Mouse (Mus musculus) CH12.LX (cell line): ENCODE measurements around the gene Defb18.

Experiments used
- CTCF ChIP-seq, 2 experiments: IDR thresholded peaks in 1 of 2; conservative IDR thresholded peaks in 1 of 2; 2 replicates each; pipeline ENCODE4 v1.5.1; 2011 to 2012; ENCODE audit warnings: low read depth in 2 of 2, low read length in 2 of 2, improper control_type of control experiment in 1 of 2, inconsistent platforms in 1 of 2, mild to moderate bottlenecking in 1 of 2, moderate library complexity in 1 of 2
- E2F4 ChIP-seq: IDR thresholded peaks from 2 replicates; pipeline ENCODE4 v1.6.1; 2011; ENCODE audit warnings: low read depth, low read length, improper control_type of control experiment; ENCODE audit not compliant: insufficient replicate concordance
- MAX ChIP-seq: IDR thresholded peaks from 2 replicates; pipeline ENCODE4 v1.6.1; 2011; ENCODE audit warnings: low read length, improper control_type of control experiment
- MXI1 ChIP-seq: IDR thresholded peaks from 2 replicates; pipeline ENCODE4 v1.6.1; 2011; ENCODE audit warnings: mild to moderate bottlenecking, low read depth, low read length, improper control_type of control experiment
- MYC ChIP-seq: IDR thresholded peaks from 2 replicates; pipeline ENCODE4 v1.6.1; 2011; ENCODE audit warnings: low read depth, mild to moderate bottlenecking, improper control_type of control experiment, low read length
- NRF1 ChIP-seq: IDR thresholded peaks from 2 replicates; pipeline ENCODE4 v1.6.1; 2014; ENCODE audit warnings: low read depth, mild to moderate bottlenecking, inconsistent platforms, low read length, improper control_type of control experiment, moderate library complexity
- POLR2A ChIP-seq: IDR thresholded peaks from 2 replicates; pipeline ENCODE4 v1.6.1; 2011; ENCODE audit warnings: low read depth, mild to moderate bottlenecking, improper control_type of control experiment, low read length
- POLR2AphosphoS2 ChIP-seq: IDR thresholded peaks from 2 replicates; pipeline ENCODE4 v1.6.1; 2011; ENCODE audit warnings: low read depth, low read length, improper control_type of control experiment
- USF1 ChIP-seq: IDR thresholded peaks from 2 replicates; pipeline ENCODE4 v1.6.1; 2014; ENCODE audit warnings: low read depth, mild to moderate bottlenecking, inconsistent platforms, low read length, improper control_type of control experiment
- USF2 ChIP-seq: conservative IDR thresholded peaks from 2 replicates; pipeline ENCODE4 v1.6.1; 2011; ENCODE audit warnings: low read depth, low read length, improper control_type of control experiment
- ZMIZ1 ChIP-seq: IDR thresholded peaks from 2 replicates; pipeline ENCODE4 v1.6.1; 2012; ENCODE audit warnings: low read depth, mild to moderate bottlenecking, inconsistent platforms, low read length, improper control_type of control experiment

GRCm38 (mm10) chr1:18191719-18192118, 45.5 kb downstream of the Defb18 start:
- no peak for TF ChIP-seq USF1
- no peak for TF ChIP-seq CTCF (conservative IDR thresholded peaks at IDR 0.05 in 1 of 2, IDR thresholded peaks at IDR 0.05 in 1 of 2; ENCODE audit: low read depth in 2 of 2, low read length in 2 of 2)
- TF ChIP-seq USF2 = no peak
- no peak for TF ChIP-seq E2F4
- TF ChIP-seq POLR2A = no peak
- TF ChIP-seq POLR2AphosphoS2 = no peak
- TF ChIP-seq MAX = no peak
- no peak for TF ChIP-seq NRF1
- no peak for TF ChIP-seq MXI1
- no peak for TF ChIP-seq MYC
- no peak for TF ChIP-seq ZMIZ1
